Mouse (Mus musculus) urinary bladder, postnatal 14 days (tissue): Measurements from ENCODE around the gene Nipa2.
"Not testable (repeated sequence)": the region's sequence is repeated elsewhere in the genome, so short reads cannot be mapped to it uniquely, and the experiment has no call there.

ENCODE experiments used
- DNase-seq: peaks from one replicate; pipeline ENCODE4 v3.0.0; 2021; ENCODE audit warnings: low spot score

Gene Nipa2

DNA sequence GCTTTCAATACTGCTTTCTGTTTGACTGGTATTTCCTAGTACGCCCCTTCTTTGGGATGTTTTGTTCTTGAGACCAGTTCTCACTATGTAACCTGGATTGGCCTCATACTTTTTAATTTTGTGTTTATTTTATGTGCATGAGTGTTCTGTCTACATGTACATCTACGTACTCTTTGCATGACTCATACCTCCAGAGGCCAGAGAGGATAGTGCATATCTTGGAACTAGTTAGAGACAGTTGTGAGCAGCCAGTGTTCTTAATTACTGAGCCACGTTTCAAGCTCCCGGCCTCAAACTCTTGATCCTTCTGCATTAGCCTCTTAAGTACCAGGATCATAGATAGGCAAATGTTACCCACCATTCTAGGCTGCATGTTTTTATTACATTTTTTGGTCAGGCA, 23.9 kb downstream of the Nipa2 start:
- DNase-seq: no peak

DNA sequence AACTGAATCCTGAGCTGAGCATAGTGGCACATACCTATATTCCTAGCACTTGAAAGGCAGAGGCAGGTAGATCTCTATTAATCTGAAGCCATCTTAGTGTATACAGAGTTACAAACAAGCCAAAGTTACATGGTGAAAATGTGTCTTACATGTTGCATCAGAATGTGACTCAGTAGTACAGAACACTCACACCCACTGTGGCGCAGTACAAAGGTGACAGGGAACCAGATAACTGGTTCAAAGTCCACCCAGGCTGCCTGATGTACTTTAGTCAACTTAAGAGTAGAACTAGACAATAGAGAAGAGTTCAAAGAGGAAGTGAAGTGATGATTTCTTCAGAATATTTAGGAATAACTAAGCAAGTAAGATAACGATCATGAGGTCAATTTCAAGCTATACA, 27.3 kb downstream of the Nipa2 start:
- no peak for DNase-seq

DNA sequence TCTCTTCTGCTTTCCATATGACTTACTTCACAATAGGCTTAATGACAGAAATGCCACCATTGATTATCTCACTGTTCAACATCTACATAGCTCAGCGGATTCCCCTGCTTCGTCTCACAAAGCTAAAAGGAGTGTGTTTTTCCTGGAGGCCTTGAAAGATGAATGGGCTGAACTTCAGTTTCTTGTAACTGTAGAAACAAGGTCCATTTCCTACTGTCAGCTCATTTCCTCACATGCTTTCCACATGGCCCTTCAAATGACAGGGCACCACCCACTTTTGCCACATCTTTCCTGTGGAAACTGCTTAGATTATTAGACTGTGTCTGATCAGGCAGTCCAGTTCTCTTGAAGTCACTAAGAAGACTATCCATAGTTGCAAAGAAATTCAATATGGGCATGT, 33.6 kb downstream of the Nipa2 start:
- no peak for DNase-seq

DNA sequence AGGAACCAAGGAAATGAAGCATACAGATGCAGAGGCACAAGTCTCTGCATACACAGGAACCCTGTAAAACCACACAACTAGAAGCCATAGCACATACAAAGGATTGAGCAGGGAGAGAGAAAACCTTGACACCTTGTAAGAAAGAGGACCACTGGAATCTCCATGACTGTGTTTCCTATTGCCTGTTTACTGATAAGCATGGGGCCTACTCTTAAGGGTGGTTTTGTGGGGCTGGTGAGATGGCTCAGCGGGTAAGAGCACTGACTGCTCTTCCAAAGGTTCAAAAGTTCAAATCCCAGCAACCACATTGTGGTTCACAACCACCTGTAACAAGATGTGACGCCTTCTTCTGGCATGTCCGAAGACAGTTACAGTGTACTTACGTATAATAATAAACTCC, 35.0 kb downstream of the Nipa2 start:
- DNase-seq: no peak

DNA sequence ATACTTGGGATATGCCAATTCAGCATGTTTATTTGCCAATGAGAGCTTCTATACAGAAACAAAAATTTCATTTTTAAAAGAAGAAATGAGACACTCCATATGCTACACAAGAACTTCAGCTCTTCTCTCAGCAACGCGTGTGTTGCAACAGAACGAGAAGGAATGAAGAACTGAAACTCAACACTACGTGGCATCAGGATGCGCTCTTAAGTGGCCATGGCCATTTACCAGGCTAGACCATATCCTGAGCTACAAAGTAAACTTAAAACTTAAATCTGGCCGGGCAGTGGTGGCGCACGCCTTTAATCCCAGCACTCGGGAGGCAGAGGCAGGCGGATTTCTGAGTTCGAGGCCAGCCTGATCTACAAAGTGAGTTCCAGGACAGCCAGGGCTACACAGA, 43.9 kb downstream of the Nipa2 start:
- DNase-seq: not testable (repeated sequence)

DNA sequence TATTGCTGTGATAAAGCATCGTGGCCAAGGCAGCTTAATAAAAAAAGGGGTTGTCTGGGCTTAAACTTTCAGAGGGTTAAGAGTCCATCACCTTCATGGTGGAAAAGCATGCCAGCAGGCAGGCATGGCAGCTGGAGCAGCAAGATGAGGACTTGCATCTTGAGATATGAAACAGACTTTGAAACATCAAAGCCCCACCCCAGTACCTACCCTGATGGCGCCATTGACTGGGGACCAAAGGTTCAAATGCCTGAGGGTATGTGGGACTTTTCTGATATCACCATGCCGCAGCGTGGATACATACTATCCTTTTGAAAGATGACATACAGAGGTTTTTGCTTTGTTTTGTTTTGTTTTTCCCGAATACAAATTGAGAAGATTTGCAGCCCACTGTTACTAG, 50.2 kb downstream of the Nipa2 start:
- DNase-seq: no peak

DNA sequence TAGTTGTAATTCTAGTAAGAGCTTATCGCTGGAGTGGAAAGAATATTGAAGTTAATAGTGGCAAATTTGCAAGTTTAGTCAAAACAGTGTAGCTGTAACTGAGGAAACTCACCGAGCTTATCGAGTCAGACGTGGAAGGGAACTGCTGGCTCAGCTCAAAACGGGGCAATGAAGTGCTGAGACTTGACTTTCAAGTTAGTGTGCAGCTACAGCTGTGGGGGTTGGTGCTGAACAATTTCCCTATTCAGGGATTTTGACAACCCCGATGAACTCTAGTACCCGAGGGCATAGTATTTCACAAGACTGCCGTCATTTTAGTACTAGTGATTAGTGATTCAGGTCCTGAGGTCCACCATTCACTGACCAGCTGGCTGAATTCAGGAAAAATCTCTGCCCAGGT, 50.9 kb downstream of the Nipa2 start:
- DNase-seq: no peak

DNA sequence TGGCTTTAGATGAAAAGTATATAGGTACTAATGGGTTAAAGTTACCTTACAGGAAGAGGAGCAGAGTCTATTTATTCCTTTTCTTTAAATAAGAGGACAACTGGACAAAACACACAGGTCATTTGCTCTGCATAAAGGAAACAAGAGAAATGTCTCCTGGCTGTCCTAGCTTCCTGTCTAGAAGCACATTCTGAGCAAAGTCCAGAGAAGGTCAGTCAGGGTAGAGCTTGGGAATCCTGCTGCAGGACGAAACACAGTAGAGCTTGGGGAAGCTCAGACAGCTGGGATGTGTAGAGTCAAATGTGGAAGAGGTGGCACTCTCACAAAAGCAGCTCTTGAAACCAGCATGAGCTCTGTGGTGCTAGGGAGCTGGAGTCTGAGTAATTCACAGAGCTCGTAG, 51.9 kb downstream of the Nipa2 start:
- DNase-seq: no peak

DNA sequence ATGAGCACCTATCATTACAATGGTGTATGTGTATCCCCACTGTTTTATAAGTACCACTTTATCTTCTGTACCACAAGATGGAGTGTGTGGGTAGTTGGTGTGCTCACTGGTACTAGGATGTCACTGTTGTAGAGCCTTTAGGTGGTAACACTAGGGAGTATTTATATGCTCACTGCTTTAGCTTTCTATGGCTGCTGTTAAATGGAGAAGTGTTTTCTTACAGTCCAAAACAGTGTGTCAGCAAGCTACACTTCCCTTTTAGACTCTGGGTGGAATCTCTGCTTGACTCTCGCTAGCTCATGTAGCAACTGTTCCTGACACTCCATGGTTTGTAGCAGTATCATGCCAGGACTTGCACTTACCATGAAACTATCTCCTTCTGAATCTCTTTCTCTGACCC, 52.8 kb downstream of the Nipa2 start:
- DNase-seq: no peak

DNA sequence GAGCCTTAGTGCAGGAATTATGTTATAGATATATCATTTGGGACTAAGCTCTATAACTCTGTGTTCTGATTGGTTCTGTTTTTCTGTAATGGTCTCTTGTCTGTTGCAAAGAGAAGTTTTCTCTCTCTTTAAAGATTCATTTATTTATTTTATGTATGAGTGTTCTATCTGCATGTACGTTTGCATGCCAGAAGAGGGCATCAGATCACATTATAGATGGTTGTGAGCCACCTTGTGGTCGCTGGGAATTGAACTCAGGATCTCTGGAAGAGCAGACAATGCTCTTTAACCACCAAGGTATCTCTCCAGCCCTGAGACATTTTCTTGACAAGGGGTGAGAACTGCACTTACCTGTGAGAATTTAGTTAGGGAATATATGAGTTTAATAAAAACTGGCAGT, 56.8 kb downstream of the Nipa2 start:
- no peak for DNase-seq

DNA sequence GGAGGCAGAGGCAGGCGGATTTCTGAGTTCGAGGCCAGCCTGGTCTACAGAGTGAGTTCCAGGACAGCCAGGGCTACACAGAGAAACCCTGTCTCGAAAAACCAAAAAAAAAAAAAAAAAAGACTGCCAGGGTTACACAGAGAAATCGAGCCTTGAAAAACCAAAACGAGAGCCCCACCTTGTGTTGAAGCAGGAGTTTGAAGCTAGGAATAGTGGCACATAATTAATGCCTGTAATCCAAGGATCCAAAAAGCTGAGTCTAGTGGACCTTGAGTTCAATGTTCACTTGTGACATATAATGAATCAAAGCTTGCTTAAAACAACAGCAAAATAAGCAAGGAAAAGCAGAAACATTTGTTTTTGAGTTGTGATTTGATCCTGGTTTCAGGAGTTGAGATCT, 58.5 kb downstream of the Nipa2 start:
- no peak for DNase-seq

DNA sequence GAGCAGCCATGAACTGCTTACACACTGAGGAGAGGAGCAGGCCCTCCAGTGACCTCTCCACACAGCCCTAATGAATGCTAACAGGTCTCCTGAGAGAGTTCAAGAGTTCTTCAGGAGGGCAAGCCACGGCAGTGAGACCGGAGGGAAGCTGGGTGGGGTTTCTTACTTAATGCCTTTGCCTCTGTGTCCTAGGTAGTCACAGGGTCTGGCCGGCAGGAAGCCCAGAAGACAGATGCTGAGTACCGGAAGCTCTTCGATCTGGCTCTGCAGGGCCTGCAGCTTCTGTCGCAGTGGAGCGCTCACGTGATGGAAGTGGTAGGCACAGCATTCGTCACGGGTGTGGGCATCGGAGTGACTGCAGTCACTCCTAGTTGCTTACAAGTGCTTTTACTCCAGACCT, 70.5 kb downstream of the Nipa2 start:
- DNase-seq: no peak

DNA sequence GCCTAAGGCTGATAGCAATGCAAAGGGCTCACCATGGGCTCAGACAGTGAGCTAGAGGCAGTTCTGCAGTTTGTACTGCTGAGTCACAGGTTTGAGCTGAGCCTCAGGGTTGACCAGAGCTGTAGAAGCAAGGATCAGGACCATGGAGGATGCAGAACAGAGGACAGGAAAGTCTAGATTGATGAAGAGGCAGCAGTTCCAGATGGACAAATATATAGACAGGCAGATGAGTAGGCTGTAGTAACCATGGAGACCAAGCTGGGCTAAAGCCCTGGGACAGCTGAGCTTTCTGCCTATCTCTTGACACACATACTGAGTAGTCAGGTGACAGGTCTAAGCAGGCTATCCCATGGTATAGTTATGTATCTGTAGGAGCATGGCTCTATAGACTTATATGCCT, 71.5 kb downstream of the Nipa2 start:
- DNase-seq: no peak

DNA sequence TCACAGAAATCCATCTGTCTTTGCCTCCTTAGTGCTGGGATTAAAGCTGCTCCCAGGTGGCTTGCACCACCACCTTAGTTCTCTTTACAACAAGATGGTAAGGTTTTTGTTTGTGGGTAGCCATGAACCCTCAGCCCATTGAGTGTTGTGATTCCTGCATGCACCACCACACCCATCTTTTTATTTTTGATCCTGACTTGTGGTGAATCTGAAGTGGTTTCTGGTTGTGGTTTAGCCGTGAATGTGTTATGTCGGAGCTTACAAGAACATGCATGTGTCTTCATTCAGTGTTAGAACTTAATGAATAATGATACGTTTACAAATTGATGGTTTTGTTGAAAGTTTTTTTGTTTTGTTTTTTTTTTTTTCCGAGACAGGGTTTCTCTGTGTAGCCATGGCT, 72.3 kb downstream of the Nipa2 start:
- no peak for DNase-seq

DNA sequence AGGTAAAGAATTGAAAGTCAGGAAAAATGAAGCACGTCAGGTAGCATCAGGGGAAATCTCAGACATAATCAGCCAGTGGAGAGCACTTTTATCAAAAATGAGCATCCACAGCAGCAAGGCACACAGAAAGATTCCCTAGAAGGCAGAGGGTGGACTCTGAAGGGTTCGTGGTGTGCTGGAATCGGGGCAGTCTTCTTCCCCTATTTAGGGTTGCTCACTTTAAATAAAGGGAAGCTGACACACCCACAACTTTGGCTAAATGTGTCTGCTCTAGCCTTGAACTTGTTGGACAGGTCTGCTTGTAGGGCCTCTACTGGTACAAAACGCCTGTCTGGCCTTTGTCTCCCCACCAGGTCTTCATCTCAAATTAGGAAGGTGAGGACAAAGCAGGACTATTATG, 73.7 kb downstream of the Nipa2 start:
- DNase-seq: no peak
